Mouse (Mus musculus) bone marrow macrophage, adult 2 months (primary cell): ENCODE results near the gene Rassf4. TPM values are rescaled to one million over a fixed set of nuclear protein-coding genes. Genes with fewer than 3 reads are reported as not detected.

Source experiments
- H3K27ac ChIP-seq: 2 replicates; pipeline ENCODE4 v1.5.1; 2012; ENCODE audit warnings: low read depth, low read length; ENCODE audit not compliant: insufficient read depth
- H3K4me1 ChIP-seq: 2 replicates; pipeline ENCODE4 v1.6.1; 2012; ENCODE audit warnings: low read length; ENCODE audit not compliant: control insufficient read depth, insufficient read depth
- H3K4me3 ChIP-seq: 2 replicates; pipeline ENCODE4 v1.5.1; 2012; ENCODE audit warnings: mild to moderate bottlenecking, low read length, moderate library complexity; ENCODE audit not compliant: insufficient read depth
- CTCF ChIP-seq: IDR thresholded peaks from 2 replicates; pipeline ENCODE4 v1.5.1; 2012; ENCODE audit warnings: low read depth, mild to moderate bottlenecking, low read length, moderate library complexity
- POLR2A ChIP-seq: IDR thresholded peaks from 2 replicates; pipeline ENCODE4 v1.6.1; 2012; ENCODE audit warnings: mild to moderate bottlenecking, low read depth, low read length, borderline replicate concordance
- polyA plus RNA-seq: library from polyadenylated mRNA; stranded (reverse); fragments of >200 nt; gene quantifications from 2 replicates; pipeline ENCODE4 v1.2.4, GENCODE M21; 2012; ENCODE audit not compliant: missing spikeins, insufficient read depth, insufficient read length

Gene Rassf4
- polyA plus RNA-seq, 1 experiment: 401 TPM

GRCm38 (mm10) chr6:116639663-116640062 lies 34.1 kb downstream of the Rassf4 start:
- Histone ChIP-seq H3K4me3 (no peak overlapping the region), H3K4me1 (peaks cover 20% of the 10 kb centered on the region), H3K27ac (no peak overlapping the region)
- TF ChIP-seq POLR2A (no peak), CTCF (no peak)

DNA sequence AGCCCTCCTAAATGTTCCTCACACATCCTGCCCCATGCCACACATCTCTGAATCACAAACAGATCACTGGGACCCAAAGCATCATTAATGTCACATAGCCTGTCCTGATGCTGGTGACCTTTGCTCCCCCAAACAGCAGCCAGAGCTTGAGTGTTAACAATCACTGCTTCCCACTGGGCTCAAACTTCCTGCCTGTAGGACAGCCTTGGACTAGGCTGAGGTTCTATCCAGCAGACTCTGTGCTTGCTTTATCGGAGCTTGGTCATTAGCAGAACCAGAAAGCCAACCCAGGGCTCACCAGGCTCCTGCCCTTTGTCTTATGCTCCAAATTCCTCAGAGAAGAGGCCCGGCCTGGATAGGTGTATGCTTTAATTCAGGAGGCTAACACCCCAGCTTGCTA lies 34.9 kb downstream of the Rassf4 start:
- Histone ChIP-seq H3K4me1 (peaks cover 18% of the 10 kb centered on the region), H3K27ac (no peak overlapping the region), H3K4me3 (no peak overlapping the region)
- TF ChIP-seq CTCF (no peak), POLR2A (no peak)

GRCm38 (mm10) chr6:116637496-116637895 lies 36.3 kb downstream of the Rassf4 start:
- TF ChIP-seq POLR2A: no peak
- no peak for TF ChIP-seq CTCF
- H3K4me3 ChIP-seq: no peak overlapping the region
- H3K4me1 ChIP-seq: peaks cover 19% of the 10 kb centered on the region
- H3K27ac ChIP-seq: no peak overlapping the region

DNA sequence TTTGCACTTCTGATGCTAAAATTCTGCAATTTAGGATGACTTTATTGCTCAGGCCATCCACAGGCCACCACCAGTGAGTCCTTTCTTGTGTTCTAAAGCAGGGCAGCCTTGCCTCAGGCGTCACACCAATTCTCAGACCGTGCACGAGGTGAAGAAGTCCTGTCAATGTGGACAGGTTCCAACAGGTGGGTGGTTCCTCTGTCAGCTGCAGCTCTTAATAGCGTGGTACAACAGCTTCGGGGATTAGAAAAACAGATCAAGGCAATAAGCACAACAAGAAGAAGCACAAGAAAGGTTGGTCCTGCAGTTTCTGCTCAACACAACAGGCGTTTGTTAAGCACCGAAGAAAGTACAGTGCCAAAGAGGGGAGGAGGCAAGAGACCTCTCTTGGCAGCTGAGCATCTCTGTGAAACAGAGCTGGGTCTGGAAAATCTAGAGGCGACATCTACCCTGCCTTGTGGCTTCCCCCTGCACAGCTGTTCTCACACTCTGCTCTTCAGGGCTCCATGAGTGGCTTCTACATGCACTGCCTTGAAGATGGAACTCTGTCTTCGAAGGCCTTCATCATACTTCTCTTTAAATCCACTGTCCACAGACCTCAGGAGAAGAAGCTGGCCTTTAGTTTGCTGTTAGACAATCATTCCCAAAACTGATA lies 37.0 kb downstream of the Rassf4 start:
- H3K27ac ChIP-seq: no peak overlapping the region
- no peak overlapping the region for H3K4me3 ChIP-seq
- peaks cover 24% of the 10 kb centered on the region for H3K4me1 ChIP-seq
- TF ChIP-seq POLR2A (no peak), CTCF (no peak)

- no peak for TF ChIP-seq CTCF
- no peak for TF ChIP-seq POLR2A
- Histone ChIP-seq H3K27ac (0 out of 2 replicates have a peak overlapping the region, but pooled peaks have one; percentile 17), H3K4me1 (peaks cover 36% of the 10 kb centered on the region), H3K4me3 (no peak overlapping the region)
Observed at GRCm38 (mm10) chr6:116635251-116636180, 38.2 kb downstream of the Rassf4 start.

GRCm38 (mm10) chr6:116633741-116634695 lies 39.7 kb downstream of the Rassf4 start:
- Histone ChIP-seq H3K4me1 (peaks cover 44% of the 10 kb centered on the region), H3K27ac (no peak overlapping the region), H3K4me3 (no peak overlapping the region)
- TF ChIP-seq CTCF (no peak), POLR2A (no peak)

- Histone ChIP-seq H3K4me1 (peaks cover 46% of the 10 kb centered on the region), H3K27ac (no peak overlapping the region), H3K4me3 (no peak overlapping the region)
- peak; percentile 92 for TF ChIP-seq CTCF
- no peak for TF ChIP-seq POLR2A
Observed at GRCm38 (mm10) chr6:116632129-116632528, 41.6 kb downstream of the Rassf4 start.

- Histone ChIP-seq H3K27ac (no peak overlapping the region), H3K4me1 (peaks cover 29% of the 10 kb centered on the region), H3K4me3 (no peak overlapping the region)
- TF ChIP-seq CTCF (no peak), POLR2A (no peak)
Observed at GRCm38 (mm10) chr6:116629766-116630165, 44.0 kb downstream of the Rassf4 start.

DNA sequence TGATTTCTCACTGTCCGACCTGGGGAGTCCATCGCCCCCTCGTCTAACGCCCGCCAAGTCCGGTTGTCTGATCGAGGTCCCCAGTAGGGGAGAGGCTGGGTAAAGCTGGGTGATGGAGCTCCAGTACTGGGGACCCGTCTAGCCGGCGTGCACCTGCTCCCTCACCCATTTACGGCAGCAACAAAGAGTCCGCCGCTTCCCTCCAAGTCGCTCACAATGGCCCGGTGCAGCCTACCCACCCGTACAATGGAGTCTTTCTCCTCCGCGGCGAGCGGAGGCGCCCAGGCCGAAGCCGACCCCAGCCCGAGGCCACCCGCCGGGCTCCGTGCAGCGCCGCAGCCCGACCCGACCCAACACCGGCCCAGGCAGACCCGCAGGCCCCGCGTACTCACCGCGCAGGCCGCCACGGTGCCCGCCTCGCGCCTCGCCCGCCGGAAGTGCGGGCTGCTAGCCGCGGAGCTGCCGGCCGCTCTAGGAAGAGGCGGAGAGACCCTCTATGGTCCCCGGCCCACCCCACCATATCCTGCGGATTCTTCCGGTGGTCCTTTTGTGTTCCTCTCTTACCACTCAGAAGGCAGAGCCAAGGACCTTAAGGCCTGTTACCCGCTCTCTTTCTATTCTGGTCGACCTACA lies 45.1 kb downstream of the Rassf4 start, which contains the start of gene Zfp422:
Gene Zfp422 (minus strand): TSS at position 461 of the 633 bp plus-strand sequence.
- TF ChIP-seq POLR2A (0 out of 2 replicates have a peak, but pooled peaks have one; percentile 18), CTCF (no peak)
- Histone ChIP-seq H3K27ac (no peak within 1 kb of the TSS), H3K4me3 (peak within 1 kb of the TSS; percentile 81), H3K4me1 (peaks cover 29% of the 10 kb centered on the region)
